In the genomic region with DNA sequence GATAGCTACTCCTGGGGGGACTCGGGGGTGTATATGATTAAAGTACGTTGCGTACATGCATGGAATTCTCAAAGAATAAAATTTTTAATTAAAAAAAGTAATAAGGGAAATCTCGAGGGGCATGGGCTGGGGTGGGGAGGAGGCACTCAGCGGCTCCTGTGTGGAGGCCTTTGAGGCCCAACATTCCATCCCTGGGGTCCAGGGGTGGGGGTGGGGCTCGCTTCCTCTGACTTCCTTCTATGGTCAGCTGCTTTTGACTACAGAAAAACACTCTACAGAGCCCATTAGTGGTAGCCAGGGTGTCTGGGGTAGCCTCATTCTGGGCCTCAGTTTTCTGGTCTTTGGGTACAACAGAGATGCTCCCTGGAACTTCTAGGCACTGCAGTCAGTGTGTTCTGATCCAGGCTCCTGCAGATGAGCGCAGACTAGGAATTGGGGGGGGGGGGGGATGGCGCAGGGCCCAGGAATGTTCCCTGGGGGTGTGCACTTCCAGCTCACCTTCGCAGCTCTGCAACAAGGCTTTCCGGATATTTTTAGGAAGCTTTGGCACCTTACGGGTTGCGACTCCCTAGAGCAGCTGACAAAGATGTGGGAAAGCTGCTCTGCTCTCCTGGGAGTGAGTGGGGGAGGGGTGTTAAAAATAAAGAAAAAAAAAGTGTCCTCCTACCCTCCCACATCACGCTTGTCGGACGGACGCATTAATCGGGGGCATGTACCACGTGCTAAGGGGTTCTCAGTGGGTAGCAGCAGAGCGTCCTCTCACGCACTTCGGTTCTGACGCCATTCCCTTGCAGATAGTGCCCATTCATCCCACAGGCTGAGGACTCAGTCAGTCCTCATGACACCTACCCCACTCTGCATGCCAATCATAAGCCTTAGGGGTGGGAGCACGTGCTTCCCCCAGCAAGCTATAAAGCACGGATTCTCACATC, we compare ENCODE assay signal across 10 mouse cellular contexts.
A peak's percentile ranks its signal among the peaks of the same experiment; 100 is the strongest.
DNase-seq lines count a peak whose midpoint lies in the region; ATAC-seq and TF ChIP-seq lines count a peak whose summit lies in the region.
"Had no signal": no experiment of that assay in that cellular context is flagged by ENCODE, and none has a peak within 500 bp of the region (broad histone marks: within the 10 kb centered on the region; RNA-seq: fewer than 3 reads in every experiment).

No protein-coding gene starts in this region.

- WGBS in intestine, embryonic 14.5 days, result 52% methylated on average over 23 of the region's 24 CpGs
- WGBS in intestine, postnatal 0 days, result 61% methylated on average over 24 of the region's 24 CpGs
- 42% methylated on average over 24 of the region's 24 CpGs for WGBS in stomach, embryonic 15.5 days
- WGBS in stomach, postnatal 0 days, result 51% methylated on average over 24 of the region's 24 CpGs
- 60% methylated on average over 24 of the region's 24 CpGs for WGBS in limb, embryonic 10.5 days

- H3K4me3 ChIP-seq in intestine, embryonic 14.5 days (ENCODE audit: low read depth, low read length), result no peak overlapping the region
- H3K4me3 ChIP-seq in intestine, postnatal 0 days (ENCODE audit: low read depth, low read length), result no peak overlapping the region
- H3K4me3 ChIP-seq in stomach, embryonic 15.5 days (replicated peaks), result no peak overlapping the region
- no peak overlapping the region for H3K4me3 ChIP-seq in stomach, postnatal 0 days (ENCODE audit: low read depth, low read length)
- H3K4me3 ChIP-seq in limb, embryonic 10.5 days, result no peak overlapping the region
- H3K4me3 ChIP-seq: midbrain, embryonic 12.5 days had no signal

- H3K36me3 ChIP-seq in intestine, embryonic 14.5 days (ENCODE audit: control insufficient read depth, insufficient read depth, low read length), result no peaks in the 10 kb centered on the region
- H3K36me3 ChIP-seq in intestine, postnatal 0 days (ENCODE audit: control insufficient read depth, insufficient read depth), result no peaks in the 10 kb centered on the region
- H3K36me3 ChIP-seq in stomach, embryonic 15.5 days, result no peaks in the 10 kb centered on the region
- H3K36me3 ChIP-seq in stomach, postnatal 0 days (ENCODE audit: control insufficient read depth, insufficient read depth, low read length), result no peaks in the 10 kb centered on the region
- H3K36me3 ChIP-seq in limb, embryonic 10.5 days, result no peaks in the 10 kb centered on the region
- H3K36me3 ChIP-seq: midbrain, embryonic 12.5 days had no signal

- H3K4me2 ChIP-seq in intestine, embryonic 14.5 days (ENCODE audit: low read length), result peak overlapping the region; percentile 25; the same call in 1 of the 2 replicates
- H3K4me2 ChIP-seq in intestine, postnatal 0 days (replicated peaks; ENCODE audit: low read depth), result no peak overlapping the region
- H3K4me2 ChIP-seq in stomach, embryonic 15.5 days, result peak overlapping the region; percentile 10; the same call in 1 of the 2 replicates
- H3K4me2 ChIP-seq in stomach, postnatal 0 days (replicated peaks; ENCODE audit: low read depth), result no peak overlapping the region
- H3K4me2 ChIP-seq: midbrain, embryonic 12.5 days had no signal

- H3K9ac ChIP-seq in intestine, embryonic 14.5 days (ENCODE audit: low read length), result no peak overlapping the region
- H3K9ac ChIP-seq in intestine, postnatal 0 days (ENCODE audit: low read depth, low read length), result no peak overlapping the region
- no peak overlapping the region for H3K9ac ChIP-seq in stomach, embryonic 15.5 days
- no peak overlapping the region for H3K9ac ChIP-seq in stomach, postnatal 0 days (ENCODE audit: low read length)
- H3K9ac ChIP-seq: midbrain, embryonic 12.5 days had no signal

- no peaks in the 10 kb centered on the region for H3K27me3 ChIP-seq in intestine, embryonic 14.5 days (replicated peaks; ENCODE audit: control insufficient read depth, insufficient read depth, low read length)
- H3K27me3 ChIP-seq in intestine, postnatal 0 days (replicated peaks; ENCODE audit: control insufficient read depth, insufficient read depth, low read length), result no peaks in the 10 kb centered on the region
- no peaks in the 10 kb centered on the region for H3K27me3 ChIP-seq in stomach, embryonic 15.5 days (replicated peaks)
- no peaks in the 10 kb centered on the region for H3K27me3 ChIP-seq in stomach, postnatal 0 days (ENCODE audit: control insufficient read depth, insufficient read depth, low read length)
- H3K27me3 ChIP-seq in limb, embryonic 10.5 days (ENCODE audit: low read depth, poor library complexity, severe bottlenecking), result no peaks in the 10 kb centered on the region
- H3K27me3 ChIP-seq: midbrain, embryonic 12.5 days had no signal

- TF ChIP-seq CTCF in intestine, postnatal 0 days (IDR thresholded peaks at IDR 0.05; ENCODE audit: low read depth), result no peak
- TF ChIP-seq CTCF in stomach, postnatal 0 days (IDR thresholded peaks at IDR 0.05; ENCODE audit: low read depth), result no peak

- H3K9me3 ChIP-seq in intestine, embryonic 14.5 days (ENCODE audit: control insufficient read depth, low read length), result no peaks in the 10 kb centered on the region
- no peaks in the 10 kb centered on the region for H3K9me3 ChIP-seq in intestine, postnatal 0 days (ENCODE audit: control insufficient read depth)
- no peaks in the 10 kb centered on the region for H3K9me3 ChIP-seq in stomach, embryonic 15.5 days
- no peaks in the 10 kb centered on the region for H3K9me3 ChIP-seq in stomach, postnatal 0 days (ENCODE audit: control insufficient read depth, low read length)
- no peaks in the 10 kb centered on the region for H3K9me3 ChIP-seq in limb, embryonic 10.5 days (replicated peaks)
- H3K9me3 ChIP-seq: midbrain, embryonic 12.5 days had no signal

- no peak for TF ChIP-seq EP300 in stomach, postnatal 0 days (optimal IDR thresholded peaks at IDR 0.05)

- DNase-seq in intestine, embryonic 14.5 days (ENCODE audit: low spot score), result no peak
- no peak for DNase-seq in stomach, postnatal 0 days (ENCODE audit: low spot score)
- no peak for DNase-seq in limb, embryonic 10.5 days (ENCODE audit: low spot score)
- no peak for DNase-seq in layer of hippocampus, postnatal 14 days (ENCODE audit: low spot score in 2 of 2)
- DNase-seq in spleen, postnatal 4 days (ENCODE audit: low spot score in 2 of 2), result no peak
- DNase-seq: cerebellum, adult 11-12 months had no signal

- no peak overlapping the region for H3K27ac ChIP-seq in intestine, embryonic 14.5 days (ENCODE audit: low read depth)
- H3K27ac ChIP-seq in intestine, postnatal 0 days (ENCODE audit: low read depth, low read length), result no peak overlapping the region
- H3K27ac ChIP-seq in stomach, embryonic 15.5 days, result no peak overlapping the region
- no peak overlapping the region for H3K27ac ChIP-seq in stomach, postnatal 0 days (replicated peaks)
- peak overlapping the region; percentile 46; the same call in 1 of the 2 replicates for H3K27ac ChIP-seq in limb, embryonic 10.5 days
- H3K27ac ChIP-seq: midbrain, embryonic 12.5 days had no signal

- H3K4me1 ChIP-seq in intestine, embryonic 14.5 days (replicated peaks; ENCODE audit: control insufficient read depth, insufficient read depth, low read length), result peaks cover 3% of the 10 kb centered on the region; the same call in 1 of the 2 replicates
- H3K4me1 ChIP-seq in intestine, postnatal 0 days (replicated peaks; ENCODE audit: control insufficient read depth, insufficient read depth, low read length), result no peaks in the 10 kb centered on the region
- no peaks in the 10 kb centered on the region for H3K4me1 ChIP-seq in stomach, embryonic 15.5 days
- H3K4me1 ChIP-seq in stomach, postnatal 0 days (replicated peaks; ENCODE audit: control insufficient read depth, insufficient read depth), result 0 out of 2 replicates have a peak, but pooled peaks cover 2% of the 10 kb centered on the region
- H3K4me1 ChIP-seq in limb, embryonic 10.5 days, result peaks cover 17% of the 10 kb centered on the region

- 0 out of 2 replicates have a peak, but pooled peaks have one; percentile 40 for ATAC-seq in intestine, embryonic 14.5 days (replicated peaks; ENCODE audit: low FRiP score, low TSS enrichment, low read depth)
- no peak for ATAC-seq in intestine, postnatal 0 days
- no peak for ATAC-seq in stomach, embryonic 15.5 days (ENCODE audit: insufficient read depth, low FRiP score, low read depth)
- no peak for ATAC-seq in stomach, postnatal 0 days (ENCODE audit: low FRiP score, low TSS enrichment)
- ATAC-seq: inflammation-experienced regulatory T-cells, adult 6 months had no signal

Comparison
In these comparisons a context has a peak if more than half of its experiments do, and no peak if none do; other contexts are left out.
1. H3K4me2 ChIP-seq: peak in intestine, embryonic 14.5 days (single experiment) and stomach, embryonic 15.5 days (single experiment); none in intestine, postnatal 0 days (single experiment) and stomach, postnatal 0 days (single experiment).